Mouse (Mus musculus) megakaryocyte progenitor cell, adult 5-6 weeks (primary cell): ENCODE measurements around the gene Iqsec1. TPM values are rescaled to one million over a fixed set of nuclear protein-coding genes. Genes with fewer than 3 reads are reported as not detected.

Source experiments
- ATAC-seq: replicated peaks from 2 replicates; pipeline ENCODE4 v1.8.0; 2016; ENCODE audit warnings: mild to moderate bottlenecking, moderate TSS enrichment, inconsistent platforms; ENCODE audit not compliant: poor library complexity
- total RNA-seq, 2 experiments: library from RNA; stranded (forward) in 1 of 2; stranded (reverse) in 1 of 2; fragments of 157-497, 149-512 nt in 1 of 2; fragments of 200-1000 nt in 1 of 2; gene quantifications; 2 replicates each; pipeline versions ENCODE4 v1.2.3 to v1.2.4; 2015 to 2017

The Iqsec1 gene
- total RNA-seq, 2 experiments from 2014 or later, result 3.5 to 32.5 TPM

GRCm38 (mm10) chr6:90758155-90758554, 230.3 kb downstream of the Iqsec1 start:
- no peak for ATAC-seq

DNA sequence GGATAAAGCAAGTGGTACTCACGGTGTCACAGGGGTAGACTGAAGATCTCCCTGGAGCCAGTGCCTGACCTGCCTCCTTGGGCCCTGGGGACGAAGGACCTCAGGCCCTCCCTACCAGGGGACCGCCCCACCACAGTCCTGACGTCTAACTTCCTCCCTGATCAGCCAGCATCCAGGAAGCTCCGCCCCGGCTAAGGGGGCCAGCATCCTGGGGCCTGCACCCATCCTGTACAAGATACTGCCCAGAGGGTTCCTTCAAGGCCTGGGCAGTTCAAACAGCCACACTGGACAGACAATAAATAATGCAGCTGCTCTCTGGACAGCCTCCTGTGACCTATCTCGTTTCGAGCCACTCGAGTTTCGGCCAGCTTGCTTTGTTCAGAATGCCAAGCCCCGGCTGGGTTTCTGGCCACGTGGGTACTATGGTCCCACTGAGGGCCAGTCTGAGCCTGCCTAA, 231.0 kb downstream of the Iqsec1 start:
- ATAC-seq, result peak; percentile 61

- ATAC-seq, result peak; percentile 15; the same call in 1 of the 2 replicates
These were observed 231.9 kb downstream of the Iqsec1 start for GRCm38 (mm10) chr6:90756561-90756960.

DNA sequence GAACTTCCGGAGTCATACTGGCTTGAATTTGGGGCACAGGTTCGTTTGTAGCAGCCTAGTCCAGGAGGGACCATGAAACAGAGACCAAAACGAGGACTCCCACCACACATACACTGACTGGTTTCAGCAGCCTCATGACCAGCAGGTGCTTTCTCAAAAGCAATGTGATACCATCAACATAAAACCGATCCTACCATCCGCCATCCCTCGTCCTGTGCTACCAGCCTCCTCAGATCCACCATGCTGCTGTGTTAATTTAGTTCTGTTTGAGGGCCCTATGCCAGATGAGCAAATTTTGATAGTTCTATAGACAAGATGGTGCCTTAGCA, 232.9 kb downstream of the Iqsec1 start:
- ATAC-seq, result no peak

DNA sequence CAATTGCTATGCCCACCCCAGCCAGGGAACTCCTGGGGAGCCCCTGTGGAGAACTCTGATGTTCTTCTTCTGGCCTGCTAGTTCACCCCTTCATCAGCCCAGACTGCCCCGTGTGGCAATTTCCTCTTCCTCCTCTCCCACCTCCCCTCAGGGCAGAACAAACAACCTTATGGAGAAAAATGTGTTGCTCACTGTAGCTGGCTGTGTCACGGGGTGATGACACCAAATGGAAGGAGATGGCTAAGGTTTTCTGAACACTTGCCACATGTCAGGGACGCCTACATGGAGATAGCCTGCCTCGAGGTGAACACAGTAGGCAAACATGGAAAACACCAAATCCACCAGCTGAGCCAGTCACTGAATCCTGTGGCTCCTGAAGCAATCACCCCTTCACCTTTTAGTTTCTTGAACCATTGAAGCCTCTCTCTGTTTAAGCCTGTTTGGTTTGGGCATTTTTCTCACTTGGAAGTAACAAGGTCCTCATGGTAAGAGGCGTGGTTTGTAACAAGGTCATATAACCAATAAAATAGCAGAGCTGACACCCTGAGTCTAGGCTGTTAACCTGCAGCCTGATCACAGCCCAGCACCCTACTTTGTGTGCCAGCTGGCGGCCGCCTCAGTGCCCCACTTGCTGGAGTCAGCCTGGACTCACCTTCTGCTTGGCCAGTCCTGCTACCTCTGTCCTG, 233.4 kb downstream of the Iqsec1 start:
- ATAC-seq, result peak; percentile 34

DNA sequence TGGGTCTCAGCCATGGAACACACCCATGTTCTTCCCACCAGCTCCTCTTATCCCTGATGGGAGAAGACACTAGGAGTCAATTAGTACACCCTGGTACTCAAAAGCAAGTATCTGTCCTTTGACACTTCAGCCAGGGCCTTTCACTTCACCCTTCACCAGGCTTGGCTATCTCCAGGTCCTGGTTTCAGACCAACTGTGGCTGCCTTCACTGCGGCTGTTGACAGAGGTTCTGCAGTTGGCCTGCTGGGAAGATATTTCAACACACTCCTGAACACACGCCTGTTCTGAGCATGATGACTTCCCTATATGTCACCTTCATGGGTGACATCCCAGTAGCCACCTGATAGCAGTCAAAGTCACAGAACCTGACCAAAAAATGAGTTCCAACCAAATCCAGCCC, 234.4 kb downstream of the Iqsec1 start:
- peak; percentile 38 for ATAC-seq

GRCm38 (mm10) chr6:90753656-90754055, 234.8 kb downstream of the Iqsec1 start:
- no peak for ATAC-seq

GRCm38 (mm10) chr6:90751624-90752023, 236.9 kb downstream of the Iqsec1 start:
- ATAC-seq, result peak; percentile 67

GRCm38 (mm10) chr6:90750091-90750490, 238.4 kb downstream of the Iqsec1 start:
- ATAC-seq, result peak; percentile 55

DNA sequence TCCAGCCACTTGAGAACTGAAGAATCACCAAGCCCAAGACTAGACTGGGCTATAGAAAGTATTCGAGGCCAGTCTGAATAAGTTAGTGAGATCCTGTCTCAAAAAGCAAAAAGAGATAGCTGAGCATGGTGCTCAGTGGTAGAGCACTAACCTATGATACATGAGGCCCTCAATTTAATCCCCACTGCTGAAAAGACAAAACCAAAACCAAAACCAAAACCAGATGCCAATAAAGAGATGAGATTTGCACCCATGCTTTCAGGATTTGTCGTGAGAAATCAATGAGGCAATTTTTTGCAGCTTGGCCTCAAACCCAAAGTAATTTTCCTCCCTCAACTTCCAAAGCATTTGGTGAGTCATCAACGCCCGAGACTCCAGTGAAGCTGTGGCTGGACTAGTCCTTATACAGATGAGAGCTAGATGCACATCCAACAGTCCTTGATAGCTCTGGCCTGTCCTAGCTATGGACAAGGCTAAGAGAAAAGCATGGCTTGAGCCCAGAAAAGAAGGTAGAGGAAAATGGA, 239.0 kb downstream of the Iqsec1 start:
- no peak for ATAC-seq

GRCm38 (mm10) chr6:90748976-90749375, 239.5 kb downstream of the Iqsec1 start:
- ATAC-seq, result no peak

GRCm38 (mm10) chr6:90746331-90746864, 242.1 kb downstream of the Iqsec1 start:
- peak; percentile 50 for ATAC-seq

- no peak for ATAC-seq
These were observed 242.9 kb downstream of the Iqsec1 start for GRCm38 (mm10) chr6:90745401-90746198.

GRCm38 (mm10) chr6:90742453-90742852, 246.0 kb downstream of the Iqsec1 start:
- no peak for ATAC-seq

DNA sequence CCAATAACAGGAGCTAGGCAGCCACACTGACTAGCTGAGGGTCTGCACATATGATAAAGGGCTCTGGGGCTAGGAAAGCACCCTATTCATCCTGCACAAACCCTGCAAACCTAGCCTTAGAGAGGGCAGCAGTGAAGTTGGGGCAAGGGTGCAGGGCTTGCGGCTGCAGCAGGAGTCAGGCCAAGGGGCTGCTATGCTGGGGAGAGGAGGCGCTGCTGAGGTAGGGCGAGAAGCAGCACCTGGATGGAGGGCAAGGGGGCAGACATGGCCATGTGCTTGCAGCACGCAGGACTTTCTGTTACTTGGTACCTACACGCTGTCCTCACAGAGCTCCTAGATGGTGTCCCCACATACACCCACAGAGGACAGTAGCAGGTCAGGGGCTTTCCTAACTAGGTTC, 246.8 kb downstream of the Iqsec1 start:
- ATAC-seq, result no peak

GRCm38 (mm10) chr6:90741056-90741420, 247.4 kb downstream of the Iqsec1 start:
- ATAC-seq, result no peak

DNA sequence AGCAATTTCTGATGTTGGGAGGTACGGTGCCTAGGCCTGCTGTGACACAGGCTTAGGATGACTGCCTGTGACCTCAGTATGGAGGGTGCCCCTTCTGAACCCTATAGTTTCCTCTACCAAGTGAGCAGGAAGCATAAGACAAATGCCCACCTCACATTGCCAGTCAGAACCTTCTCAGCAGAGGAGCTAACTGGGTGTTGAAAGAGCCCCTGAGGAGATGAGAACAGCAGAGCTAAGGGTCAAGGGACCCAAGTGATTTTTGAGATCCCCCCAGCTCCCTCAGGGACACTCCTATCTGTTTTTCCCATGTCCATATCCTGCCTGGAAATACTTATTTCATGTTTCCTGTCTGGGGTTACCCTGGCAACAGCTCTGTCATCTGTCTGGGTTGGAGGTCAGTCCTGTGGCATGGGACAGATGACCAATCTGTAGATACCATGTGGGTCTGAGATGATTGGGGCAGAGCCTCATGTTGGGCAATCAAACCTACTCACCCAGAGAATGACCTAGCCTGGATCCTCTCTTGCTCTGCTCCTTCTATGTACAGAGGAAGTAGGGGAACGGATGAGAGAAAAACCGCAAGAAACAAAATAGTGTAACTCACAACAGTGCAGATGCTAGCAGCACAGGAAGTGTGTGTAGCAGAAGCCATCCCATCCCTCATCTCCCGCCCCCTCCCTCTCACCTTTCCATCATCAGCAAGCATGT, 248.0 kb downstream of the Iqsec1 start:
- ATAC-seq, result peak; percentile 72

DNA sequence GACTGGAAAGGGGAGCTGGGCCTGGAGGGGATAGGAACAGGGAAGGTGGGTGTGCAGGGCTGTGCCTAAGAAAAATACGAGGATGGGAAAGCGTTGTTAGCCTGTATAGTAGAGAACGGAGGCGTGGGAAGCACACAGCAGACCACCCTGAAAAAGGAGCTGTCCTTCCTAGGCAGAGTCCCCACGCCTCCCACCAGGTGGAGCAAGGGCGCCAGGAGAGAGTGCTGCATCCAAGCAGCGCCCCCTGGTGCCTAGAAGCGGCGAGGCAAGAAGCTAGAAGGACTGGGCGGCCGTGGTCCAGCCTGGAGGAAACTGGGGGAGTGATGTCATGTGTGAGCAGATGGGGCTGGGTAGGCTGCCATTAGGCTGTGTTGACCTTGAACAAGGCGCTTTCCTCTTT, 251.1 kb downstream of the Iqsec1 start:
- ATAC-seq, result peak; percentile 89

DNA sequence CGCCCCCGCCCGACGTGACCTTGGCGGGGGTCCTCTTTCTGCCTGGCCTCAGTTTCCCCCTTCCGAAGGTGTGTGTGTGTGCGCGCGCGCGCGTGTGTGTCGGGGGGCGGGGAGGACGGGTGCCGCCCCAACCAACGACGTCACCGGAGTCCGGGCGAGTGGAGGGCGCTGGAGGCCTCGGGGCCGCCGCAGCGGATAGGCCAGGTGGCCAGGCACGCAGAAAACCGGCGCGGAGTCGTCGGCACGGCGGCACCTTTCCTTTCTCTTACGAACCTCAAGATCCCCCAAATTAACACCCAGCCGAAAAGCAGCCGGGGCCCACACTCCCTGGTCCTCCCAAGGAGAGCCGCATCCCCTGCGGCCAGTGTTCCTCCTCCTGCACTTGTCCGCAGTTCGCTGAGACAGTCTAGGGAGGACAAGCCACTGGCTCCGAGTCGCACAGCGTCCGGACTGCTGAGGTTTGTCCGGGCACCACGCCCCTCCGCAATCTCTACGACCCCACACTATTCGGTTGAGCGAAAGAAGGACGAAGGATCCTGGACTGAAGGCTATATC, 251.7 kb downstream of the Iqsec1 start:
- peak; percentile 23 for ATAC-seq

- ATAC-seq, result no peak
These were observed 252.3 kb downstream of the Iqsec1 start for GRCm38 (mm10) chr6:90736074-90736672.
